Mouse (Mus musculus): ENCODE results near the gene Gm21783. TPM values are rescaled to one million over a fixed set of nuclear protein-coding genes. Genes with fewer than 3 reads are reported as not detected.

Gene Gm21783
- not detected for polyA plus RNA-seq (2017; shearing (Covaris generic))

DNA sequence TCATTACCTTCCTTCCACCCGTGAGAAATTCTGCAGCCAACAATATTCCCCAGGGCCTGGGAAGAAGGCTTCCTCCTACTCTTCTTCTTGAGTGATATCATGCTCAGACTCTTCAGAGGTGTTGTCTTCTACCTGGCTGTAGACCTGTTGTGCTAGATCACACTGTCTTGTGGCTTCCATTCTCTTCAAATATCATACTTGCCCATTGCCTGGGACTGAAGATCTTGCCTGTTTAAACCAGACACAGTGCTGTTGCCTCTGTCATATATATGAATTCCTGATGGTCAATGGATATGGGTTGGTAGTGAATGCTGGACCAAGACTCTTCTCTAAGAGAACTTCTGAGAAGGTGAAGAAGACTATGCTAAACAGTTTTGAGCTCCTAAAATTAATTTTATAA lies at the start of gene Gm21783:
Gm21783 (minus strand) TSS at position 101 of the 400 bp plus-strand sequence.

Measured in activated CD4-positive, CD25-positive, alpha-beta regulatory T cell, adult 9 weeks (primary cell).